Mouse (Mus musculus): ENCODE results near the gene Foxl1. TPM values are rescaled to one million over a fixed set of nuclear protein-coding genes. Genes with fewer than 3 reads are reported as not detected.

Gene Foxl1
- polyA plus RNA-seq, 1 experiment from 2014 or later = 0.70 TPM

DNA sequence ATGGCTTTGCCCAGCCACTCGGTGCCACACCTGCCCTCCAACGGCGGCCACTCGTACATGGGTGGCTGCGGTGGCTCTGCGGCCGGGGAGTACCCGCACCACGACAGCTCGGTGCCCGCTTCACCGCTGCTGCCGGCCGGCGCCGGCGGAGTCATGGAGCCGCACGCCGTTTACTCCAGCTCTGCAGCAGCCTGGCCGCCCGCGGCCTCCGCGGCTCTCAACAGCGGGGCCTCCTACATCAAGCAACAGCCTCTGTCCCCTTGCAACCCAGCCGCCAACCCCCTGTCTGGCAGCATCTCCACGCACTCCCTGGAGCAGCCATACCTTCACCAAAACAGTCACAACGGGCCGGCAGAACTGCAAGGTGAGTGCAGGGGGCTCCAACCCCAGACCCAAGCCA lies 42.7 kb upstream of the Foxl1 start:
- Histone ChIP-seq H3K9ac (peak overlapping the region; percentile 48; the same call in 1 of the 2 replicates), H3K4me3 (peak overlapping the region; percentile 36), H3K4me2 (peak overlapping the region; percentile 58), H3K27ac (replicated peaks) (no peak overlapping the region), H3K27me3 (peaks cover 100% of the 10 kb centered on the region), H3K4me1 (replicated peaks) (peaks cover 25% of the 10 kb centered on the region), H3K36me3 (no peaks in the 10 kb centered on the region), H3K9me3 (no peaks in the 10 kb centered on the region)
- ATAC-seq (ENCODE audit: low read depth) = no peak
- WGBS = 1% methylated on average over 29 of the region's 30 CpGs

DNA sequence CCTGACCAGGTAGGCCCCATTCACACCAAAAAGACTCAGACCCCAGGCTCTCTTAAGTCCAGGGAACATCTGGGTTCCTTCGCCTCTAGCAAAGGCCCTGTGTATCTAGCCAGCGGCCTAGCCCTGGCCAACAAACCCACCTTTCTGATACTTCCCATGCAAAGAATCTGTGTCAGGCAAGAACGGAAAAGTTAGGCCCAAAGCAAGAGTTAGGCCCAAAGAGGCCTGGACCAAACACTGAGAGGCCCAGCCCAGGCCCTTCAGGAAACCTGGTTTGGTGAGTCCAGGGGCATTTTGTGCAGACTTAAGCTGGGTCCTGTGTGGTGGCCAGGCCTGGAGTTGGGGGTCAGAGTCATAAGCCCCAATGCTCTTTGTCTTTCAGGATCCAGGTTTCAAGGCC lies 42.2 kb upstream of the Foxl1 start:
- no peak for ATAC-seq (ENCODE audit: low read depth)
- H3K9ac ChIP-seq = 0 out of 2 replicates have a peak overlapping the region, but pooled peaks have one; percentile 9
- H3K9me3 ChIP-seq = no peaks in the 10 kb centered on the region
- H3K36me3 ChIP-seq = no peaks in the 10 kb centered on the region
- peak overlapping the region; percentile 36 for H3K4me3 ChIP-seq
- no peak overlapping the region for H3K27ac ChIP-seq (replicated peaks)
- peaks cover 25% of the 10 kb centered on the region for H3K4me1 ChIP-seq (replicated peaks)
- WGBS = 28% methylated on average over 3 of the region's 3 CpGs
- H3K4me2 ChIP-seq = peak overlapping the region; percentile 58
- H3K27me3 ChIP-seq = peaks cover 100% of the 10 kb centered on the region

GRCm38 (mm10) chr8:121086004-121086900 lies 41.5 kb upstream of the Foxl1 start:
- Histone ChIP-seq H3K27ac (replicated peaks) (no peak overlapping the region), H3K9me3 (no peaks in the 10 kb centered on the region), H3K27me3 (peaks cover 100% of the 10 kb centered on the region), H3K4me1 (replicated peaks) (peaks cover 25% of the 10 kb centered on the region), H3K4me2 (peak overlapping the region; percentile 58; the same call in 1 of the 2 replicates), H3K4me3 (peak overlapping the region; percentile 36; the same call in 1 of the 2 replicates), H3K9ac (no peak overlapping the region), H3K36me3 (no peaks in the 10 kb centered on the region)
- WGBS = 5% methylated on average over 19 of the region's 19 CpGs
- ATAC-seq (ENCODE audit: low read depth) = no peak

DNA sequence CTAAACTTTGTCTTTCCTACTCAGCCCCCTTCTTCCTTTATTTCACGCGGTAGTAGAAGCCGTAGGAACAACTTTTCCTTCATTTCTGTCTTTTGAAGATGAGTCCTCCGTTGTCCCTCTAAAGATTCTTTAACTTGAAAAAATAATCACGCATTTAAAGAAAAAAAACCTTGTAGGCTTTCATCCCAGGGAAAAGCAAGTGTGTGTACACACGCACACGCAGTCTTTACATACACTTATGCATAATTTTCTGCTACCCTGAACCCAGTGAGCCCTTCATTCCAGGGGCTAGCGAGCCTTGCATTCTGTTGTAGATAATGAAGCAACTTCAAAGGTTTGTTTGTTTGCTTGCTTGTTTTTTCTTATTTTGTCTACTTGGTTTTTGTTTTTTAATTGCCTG lies 39.5 kb upstream of the Foxl1 start:
- Histone ChIP-seq H3K27me3 (peaks cover 100% of the 10 kb centered on the region), H3K27ac (replicated peaks) (no peak overlapping the region), H3K9ac (no peak overlapping the region), H3K4me2 (no peak overlapping the region), H3K4me3 (no peak overlapping the region), H3K9me3 (no peaks in the 10 kb centered on the region), H3K36me3 (no peaks in the 10 kb centered on the region), H3K4me1 (replicated peaks) (peaks cover 18% of the 10 kb centered on the region)
- WGBS = 4% methylated on average over 8 of the region's 8 CpGs
- no peak for ATAC-seq (ENCODE audit: low read depth)

DNA sequence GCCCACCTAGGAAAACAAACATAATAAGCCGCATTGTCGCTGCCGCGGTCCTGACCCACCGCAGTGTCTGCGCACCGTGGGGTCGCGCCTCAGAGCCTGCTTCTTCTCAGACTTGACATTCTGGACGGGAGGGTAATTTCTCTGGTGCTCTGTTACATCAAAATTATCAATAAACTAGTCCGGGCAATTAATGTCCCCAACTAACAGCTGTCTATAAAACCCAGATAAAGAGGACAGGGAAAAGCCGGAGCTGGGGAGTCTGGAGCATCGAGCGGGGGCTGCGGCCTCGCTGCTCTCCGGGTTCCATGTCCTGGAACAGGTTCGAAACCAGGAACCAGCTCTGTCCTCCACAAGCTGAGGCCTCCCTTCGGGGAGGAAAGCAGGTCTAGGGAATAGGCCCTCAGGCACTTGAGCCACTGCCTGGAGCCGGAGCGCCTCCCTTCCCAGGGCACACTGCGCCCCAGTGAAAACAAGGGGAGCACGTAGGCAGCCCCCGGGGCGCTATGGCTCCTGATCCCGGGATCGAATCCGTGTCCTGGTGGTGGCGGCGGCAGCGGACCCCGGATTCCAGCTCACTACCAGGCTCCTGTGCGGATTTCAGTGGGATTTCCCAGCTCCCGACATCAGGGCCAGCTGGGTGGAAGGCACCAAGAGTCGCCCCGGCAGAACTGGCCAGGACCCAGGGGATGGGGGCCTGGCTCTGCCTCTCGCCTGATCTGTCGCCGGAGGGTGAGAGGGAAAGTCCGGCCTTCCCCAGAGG lies 38.7 kb upstream of the Foxl1 start:
- 0 out of 2 replicates have a peak overlapping the region, but pooled peaks have one; percentile 0 for H3K4me3 ChIP-seq

DNA sequence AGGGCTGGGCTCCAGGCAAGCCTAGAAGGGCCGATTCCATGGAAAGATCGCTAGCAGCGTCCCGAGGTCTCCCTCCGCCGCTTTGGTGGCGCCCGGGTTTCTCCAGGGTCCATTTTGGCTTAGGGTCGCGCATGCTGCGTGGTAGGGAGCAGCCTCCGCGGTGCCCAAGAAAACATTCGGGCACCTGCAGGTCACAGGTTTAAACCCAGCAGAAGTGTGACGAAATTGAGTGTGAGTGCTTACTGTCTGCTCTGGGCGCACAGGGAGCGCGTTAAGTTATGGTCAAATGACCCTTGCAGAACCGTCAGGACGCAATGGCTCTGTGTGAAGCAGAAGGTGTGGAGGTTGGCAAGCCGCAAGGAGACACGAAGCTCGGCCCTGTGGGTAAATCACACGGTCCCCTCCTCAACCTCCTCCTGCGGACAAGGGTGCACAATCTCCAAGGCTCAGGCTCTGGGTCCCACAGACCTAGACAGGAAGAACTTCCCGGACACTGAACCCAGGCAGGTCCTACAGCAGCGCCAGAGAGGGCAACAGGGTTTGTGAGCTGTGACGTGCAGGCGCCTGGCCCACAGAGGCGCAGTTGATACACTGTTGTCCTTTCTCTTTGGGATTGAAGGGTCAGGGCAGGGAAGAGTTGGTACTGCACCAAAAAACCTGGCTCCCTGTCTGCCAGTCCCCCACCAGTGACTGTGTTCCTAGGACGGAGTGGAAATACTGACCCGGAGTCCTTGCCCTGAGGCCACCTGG lies 37.9 kb upstream of the Foxl1 start:
- Histone ChIP-seq H3K9ac (no peak overlapping the region), H3K4me3 (0 out of 2 replicates have a peak overlapping the region, but pooled peaks have one; percentile 0), H3K4me1 (replicated peaks) (peaks cover 3% of the 10 kb centered on the region), H3K9me3 (no peaks in the 10 kb centered on the region), H3K27me3 (peaks cover 98% of the 10 kb centered on the region), H3K36me3 (no peaks in the 10 kb centered on the region), H3K27ac (replicated peaks) (no peak overlapping the region), H3K4me2 (no peak overlapping the region)
- ATAC-seq (ENCODE audit: low read depth) = no peak
- WGBS = 4% methylated on average over 32 of the region's 32 CpGs

More for the DNA sequence above, 38.7 kb upstream of the Foxl1 start:
- Histone ChIP-seq H3K4me1 (replicated peaks) (peaks cover 11% of the 10 kb centered on the region), H3K27ac (replicated peaks) (no peak overlapping the region), H3K36me3 (no peaks in the 10 kb centered on the region), H3K4me2 (no peak overlapping the region), H3K27me3 (peaks cover 100% of the 10 kb centered on the region), H3K9ac (no peak overlapping the region), H3K9me3 (no peaks in the 10 kb centered on the region)
- ATAC-seq (ENCODE audit: low read depth) = no peak
- 2% methylated on average over 40 of the region's 40 CpGs for WGBS

GRCm38 (mm10) chr8:121090716-121091115 lies 37.0 kb upstream of the Foxl1 start:
- WGBS = 0% methylated on average over 1 of the region's 1 CpGs
- no peak for ATAC-seq (ENCODE audit: low read depth)
- Histone ChIP-seq H3K36me3 (no peaks in the 10 kb centered on the region), H3K4me3 (no peak overlapping the region), H3K9ac (no peak overlapping the region), H3K27me3 (peaks cover 89% of the 10 kb centered on the region), H3K27ac (replicated peaks) (no peak overlapping the region), H3K4me1 (replicated peaks) (no peaks in the 10 kb centered on the region), H3K4me2 (no peak overlapping the region), H3K9me3 (no peaks in the 10 kb centered on the region)

- Histone ChIP-seq H3K27me3 (peaks cover 75% of the 10 kb centered on the region), H3K4me2 (no peak overlapping the region), H3K36me3 (peaks cover 11% of the 10 kb centered on the region), H3K4me1 (replicated peaks) (no peaks in the 10 kb centered on the region), H3K4me3 (no peak overlapping the region), H3K9ac (no peak overlapping the region), H3K9me3 (no peaks in the 10 kb centered on the region), H3K27ac (replicated peaks) (no peak overlapping the region)
- whole genome bisulfite sequencing = 34% methylated on average over 6 of the region's 6 CpGs
- no peak for ATAC-seq (ENCODE audit: low read depth)
Observed at GRCm38 (mm10) chr8:121092141-121092540, 35.6 kb upstream of the Foxl1 start.

- WGBS = 3% methylated on average over 16 of the region's 16 CpGs
- peaks cover 15% of the 10 kb centered on the region for H3K36me3 ChIP-seq
- peak; percentile 48 for ATAC-seq (ENCODE audit: low read depth)
Observed at GRCm38 (mm10) chr8:121092627-121093026, 35.1 kb upstream of the Foxl1 start.

GRCm38 (mm10) chr8:121093496-121093895 lies 34.2 kb upstream of the Foxl1 start:
- Histone ChIP-seq H3K4me3 (no peak overlapping the region), H3K4me2 (no peak overlapping the region), H3K27ac (replicated peaks) (no peak overlapping the region), H3K36me3 (peaks cover 24% of the 10 kb centered on the region), H3K4me1 (replicated peaks) (no peaks in the 10 kb centered on the region), H3K27me3 (peaks cover 61% of the 10 kb centered on the region), H3K9ac (no peak overlapping the region), H3K9me3 (no peaks in the 10 kb centered on the region)
- ATAC-seq (ENCODE audit: low read depth) = no peak
- WGBS = 58% methylated on average over 6 of the region's 6 CpGs

More at GRCm38 (mm10) chr8:121092627-121093026, 35.1 kb upstream of the Foxl1 start:
- Histone ChIP-seq H3K4me3 (no peak overlapping the region), H3K27me3 (peaks cover 70% of the 10 kb centered on the region), H3K9me3 (no peaks in the 10 kb centered on the region), H3K9ac (no peak overlapping the region), H3K4me1 (replicated peaks) (no peaks in the 10 kb centered on the region), H3K4me2 (no peak overlapping the region), H3K27ac (replicated peaks) (no peak overlapping the region)

GRCm38 (mm10) chr8:121104049-121104818 lies 23.5 kb upstream of the Foxl1 start:
- Histone ChIP-seq H3K27ac (replicated peaks) (no peak overlapping the region), H3K27me3 (no peaks in the 10 kb centered on the region), H3K9me3 (no peaks in the 10 kb centered on the region), H3K4me1 (replicated peaks) (peaks cover 20% of the 10 kb centered on the region), H3K9ac (no peak overlapping the region), H3K36me3 (peaks cover 64% of the 10 kb centered on the region), H3K4me2 (no peak overlapping the region), H3K4me3 (no peak overlapping the region)
- no peak for ATAC-seq (ENCODE audit: low read depth)
- 52% methylated on average over 17 of the region's 17 CpGs for WGBS

Data from neural tube, embryonic 13.5 days (tissue).